Mouse (Mus musculus) ES-E14 (cell line): ENCODE results near the gene Zfp108. TPM values are rescaled to one million over a fixed set of nuclear protein-coding genes. Genes with fewer than 3 reads are reported as not detected.

ENCODE experiments used
- DNase-seq: peaks from one replicate; pipeline ENCODE4 v3.0.0-alpha.2; 2013; ENCODE audit warnings: low read depth, low spot score
- H3K27ac ChIP-seq: 2 replicates; pipeline ENCODE4 v1.5.1; 2012; ENCODE audit warnings: low read depth, mild to moderate bottlenecking, low read length, moderate library complexity, mixed read lengths; ENCODE audit not compliant: poor library complexity, insufficient read depth, severe bottlenecking
- H3K36me3 ChIP-seq: 2 replicates; pipeline ENCODE4 v1.6.1; 2012; ENCODE audit warnings: mild to moderate bottlenecking, low read length, moderate library complexity, mixed read lengths; ENCODE audit not compliant: control insufficient read depth, poor library complexity, insufficient read depth, severe bottlenecking
- H3K4me1 ChIP-seq, 2 experiments: fragments of 150-350 bp in 1 of 2; sonication (generic) in 1 of 2; 2 replicates each; pipeline ENCODE4 v1.6.1; 2012; ENCODE audit warnings: low read length in 2 of 2, mild to moderate bottlenecking in 1 of 2, mixed read lengths in 1 of 2; ENCODE audit not compliant: control insufficient read depth in 2 of 2, insufficient read depth in 2 of 2, poor library complexity in 1 of 2
- H3K4me3 ChIP-seq, 2 experiments: fragments of 150-350 bp in 1 of 2; sonication (generic) in 1 of 2; 2 replicates each; pipeline ENCODE4 v1.5.1; 2012; ENCODE audit warnings: low read length in 2 of 2, low read depth in 1 of 2, mild to moderate bottlenecking in 1 of 2, mixed read lengths in 1 of 2; ENCODE audit not compliant: insufficient read depth in 1 of 2, poor library complexity in 1 of 2, severe bottlenecking in 1 of 2
- H3K9ac ChIP-seq: 2 replicates; pipeline ENCODE4 v1.6.1; 2012; ENCODE audit warnings: low read depth, mild to moderate bottlenecking, low read length, mixed read lengths; ENCODE audit not compliant: poor library complexity, insufficient read depth, severe bottlenecking
- H3K9me3 ChIP-seq: fragments of 150-350 bp; sonication (generic); 2 replicates; pipeline ENCODE4 v1.6.1; 2012; ENCODE audit warnings: low read depth, mild to moderate bottlenecking, low read length; ENCODE audit not compliant: control insufficient read depth, insufficient read depth
- CHD2 ChIP-seq: IDR thresholded peaks from 2 replicates; pipeline ENCODE4 v1.6.1; 2014; ENCODE audit warnings: mild to moderate bottlenecking, low read depth, low read length, inconsistent platforms
- HCFC1 ChIP-seq: IDR thresholded peaks from 2 replicates; pipeline ENCODE4 v1.6.1; 2012; ENCODE audit warnings: low read length, inconsistent platforms, borderline replicate concordance; ENCODE audit not compliant: insufficient read depth
- MAFK ChIP-seq: IDR thresholded peaks from 2 replicates; pipeline ENCODE4 v1.6.1; 2014; ENCODE audit warnings: mild to moderate bottlenecking, low read depth, low read length, inconsistent platforms; ENCODE audit not compliant: insufficient read depth
- ZC3H11A ChIP-seq: IDR thresholded peaks from 2 replicates; pipeline ENCODE4 v1.6.1; 2012; ENCODE audit warnings: low read depth, mild to moderate bottlenecking, inconsistent platforms, low read length, borderline replicate concordance
- ZNF384 ChIP-seq: IDR thresholded peaks from 2 replicates; pipeline ENCODE4 v1.6.1; 2012; ENCODE audit warnings: low read depth, low read length, inconsistent platforms
- in situ Hi-C, 2 experiments: fragments of 600-800 bp; cut with MboI; formaldehyde crosslinking; loops; one replicate each; pipeline ENCODE4 v1.15.1; 2025; ENCODE audit warnings: low sequenced_read_pairs in 2 of 2, inconsistent platforms in 1 of 2; ENCODE audit not compliant: unreplicated experiment in 2 of 2
- total RNA-seq: library from RNA; depleted of rRNA; stranded (reverse); fragments of 300-350 nt; gene quantifications from 2 replicates; pipeline ENCODE4 v1.2.3, GENCODE M21; 2012

Gene Zfp108
- total RNA-seq, 1 experiment: 1.5 TPM

GRCm38 (mm10) chr7:24293061-24293851 lies 38.7 kb downstream of the Zfp108 start:
- in situ Hi-C loops: no loop called here
- Histone ChIP-seq H3K9me3 (no peaks in the 10 kb centered on the region), H3K27ac (no peak overlapping the region), H3K4me3 (no peak overlapping the region), H3K36me3 (peaks cover 29% of the 10 kb centered on the region; the same call in 1 of the 2 replicates), H3K4me1 (peaks cover 0 to 5% of the 10 kb centered on the region in 2 experiments; a peak in 1 of 4 replicates), H3K9ac (no peak overlapping the region)
- no peak for TF ChIP-seq MAFK
- TF ChIP-seq ZNF384: no peak
- TF ChIP-seq HCFC1: no peak
- TF ChIP-seq CHD2: no peak
- no peak for TF ChIP-seq ZC3H11A
- DNase-seq: no peak

GRCm38 (mm10) chr7:24294763-24295162 lies 40.2 kb downstream of the Zfp108 start:
- no peak overlapping the region for H3K4me3 ChIP-seq
- no peaks in the 10 kb centered on the region for H3K9me3 ChIP-seq
- peaks cover 0 to 5% of the 10 kb centered on the region in 2 experiments; a peak in 1 of 4 replicates for H3K4me1 ChIP-seq
- TF ChIP-seq ZNF384 (no peak), ZC3H11A (no peak), MAFK (no peak), HCFC1 (no peak), CHD2 (no peak)
- H3K27ac ChIP-seq: no peak overlapping the region
- H3K9ac ChIP-seq: no peak overlapping the region
- in situ Hi-C loops: no loop called here
- DNase-seq: no peak
- H3K36me3 ChIP-seq: peaks cover 29% of the 10 kb centered on the region; the same call in 1 of the 2 replicates

- H3K36me3 ChIP-seq: peaks cover 26% of the 10 kb centered on the region; the same call in 1 of the 2 replicates
- H3K9me3 ChIP-seq: no peaks in the 10 kb centered on the region
- in situ Hi-C loops: no loop called here
- H3K27ac ChIP-seq: no peak overlapping the region
- TF ChIP-seq MAFK: no peak
- TF ChIP-seq ZNF384: no peak
- TF ChIP-seq ZC3H11A: no peak
- TF ChIP-seq CHD2: no peak
- no peak for TF ChIP-seq HCFC1
- no peak overlapping the region for H3K4me3 ChIP-seq
- H3K4me1 ChIP-seq: peaks cover 2 to 4% of the 10 kb centered on the region in 2 experiments; a peak in 1 of 4 replicates
- H3K9ac ChIP-seq: no peak overlapping the region
- DNase-seq: no peak
Measured at GRCm38 (mm10) chr7:24295376-24295775, 40.8 kb downstream of the Zfp108 start.

GRCm38 (mm10) chr7:24296386-24296785 lies 41.8 kb downstream of the Zfp108 start:
- Histone ChIP-seq H3K4me3 (no peak overlapping the region), H3K9ac (no peak overlapping the region), H3K9me3 (no peaks in the 10 kb centered on the region), H3K36me3 (peaks cover 22% of the 10 kb centered on the region; the same call in 1 of the 2 replicates), H3K27ac (no peak overlapping the region), H3K4me1 (peaks cover 2 to 4% of the 10 kb centered on the region in 2 experiments; a peak in 1 of 4 replicates)
- no peak for TF ChIP-seq ZNF384
- no peak for TF ChIP-seq CHD2
- TF ChIP-seq MAFK: no peak
- TF ChIP-seq HCFC1: no peak
- no peak for TF ChIP-seq ZC3H11A
- in situ Hi-C loops: no loop called here
- no peak for DNase-seq
